ENCODE assay signal across 27 mouse cellular contexts in the genomic region with DNA sequence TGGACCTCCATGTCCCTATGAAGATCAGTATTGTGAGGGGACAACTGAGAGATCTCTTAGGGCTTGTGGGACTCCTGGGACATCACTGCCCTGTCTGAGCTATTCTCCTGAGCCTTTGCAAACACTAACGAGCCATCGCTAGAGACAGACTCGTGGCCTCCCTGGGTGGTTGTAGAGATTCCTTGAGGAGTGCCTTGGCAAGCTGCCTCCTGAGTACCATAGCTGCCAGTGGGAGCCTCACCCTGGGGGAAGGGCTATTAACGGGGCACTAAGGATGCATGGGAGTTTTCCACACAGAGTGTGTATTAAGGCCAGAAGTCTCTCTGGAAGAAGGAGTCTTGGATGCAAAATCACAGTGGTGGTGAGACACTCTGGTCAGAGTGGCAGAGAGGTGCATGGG. TPM values are rescaled to one million over a fixed set of nuclear protein-coding genes. Genes with fewer than 3 reads are reported as not detected.
DNase-seq lines count a peak whose midpoint lies in the region; ATAC-seq and TF ChIP-seq lines count a peak whose summit lies in the region.
"Had no signal": no experiment of that assay in that cellular context is flagged by ENCODE, and none has a peak within 500 bp of the region (broad histone marks: within the 10 kb centered on the region; RNA-seq: fewer than 3 reads in every experiment).

No protein-coding gene starts in this region.

- 6% methylated on average over 4 of the region's 4 CpGs for WGBS in cerebellum, adult 2 months
- 17% methylated on average over 4 of the region's 4 CpGs for WGBS in forebrain, embryonic 14.5 days
- 14% methylated on average over 4 of the region's 4 CpGs for WGBS in forebrain, postnatal 0 days

- no peaks in the 10 kb centered on the region for H3K27me3 ChIP-seq in cerebellum, adult 2 months (ENCODE audit: control insufficient read depth, insufficient read depth, low read length)
- no peaks in the 10 kb centered on the region for H3K27me3 ChIP-seq in forebrain, embryonic 14.5 days (replicated peaks; ENCODE audit: control insufficient read depth, insufficient read depth, low read length)
- H3K27me3 ChIP-seq in forebrain, postnatal 0 days (ENCODE audit: insufficient read depth, low read length), result no peaks in the 10 kb centered on the region
- H3K27me3 ChIP-seq: CH12.LX; embryonic facial prominence, embryonic 15.5 days; forebrain, embryonic 12.5 days; forebrain, embryonic 15.5 days had no signal

- ATAC-seq in cerebellum, adult (ENCODE audit: insufficient number of reproducible peaks, low FRiP score, low TSS enrichment), result no peak
- ATAC-seq in forebrain, embryonic 14.5 days, result no peak
- no peak for ATAC-seq in forebrain, postnatal 0 days
- ATAC-seq: activated CD4-positive, CD25-positive, alpha-beta regulatory T cell, adult 4 months; CD4-positive, CD25-positive, alpha-beta regulatory T cell, adult 4 months; forebrain, embryonic 15.5 days; Patski had no signal

- peak overlapping the region; percentile 45 for H3K27ac ChIP-seq in cerebellum, adult 2 months (ENCODE audit: insufficient read depth, low read length)
- no peak overlapping the region for H3K27ac ChIP-seq in forebrain, embryonic 14.5 days (ENCODE audit: low read depth, low read length)
- no peak overlapping the region for H3K27ac ChIP-seq in forebrain, postnatal 0 days (ENCODE audit: low read depth, low read length)
- H3K27ac ChIP-seq: embryonic facial prominence, embryonic 13.5 days; embryonic facial prominence, embryonic 15.5 days; forebrain, embryonic 12.5 days; forebrain, embryonic 15.5 days had no signal

- TF ChIP-seq POLR2A in cerebellum, adult 2 months (IDR thresholded peaks at IDR 0.05; ENCODE audit: borderline replicate concordance, insufficient read depth, low read length), result no peak
- TF ChIP-seq POLR2A in brain, embryonic 14.5 days (IDR thresholded peaks at IDR 0.05; ENCODE audit: borderline replicate concordance, extremely low read depth, insufficient read depth, insufficient read length, poor library complexity, severe bottlenecking), result no peak

- H3K9me3 ChIP-seq in forebrain, embryonic 14.5 days (replicated peaks; ENCODE audit: control insufficient read depth, low read length), result no peaks in the 10 kb centered on the region
- H3K9me3 ChIP-seq in forebrain, postnatal 0 days (ENCODE audit: low read length), result no peaks in the 10 kb centered on the region
- H3K9me3 ChIP-seq: embryonic facial prominence, embryonic 13.5 days; embryonic facial prominence, embryonic 15.5 days; forebrain, embryonic 12.5 days; forebrain, embryonic 15.5 days; G1E had no signal

- H3K4me1 ChIP-seq in cerebellum, adult 2 months (ENCODE audit: control insufficient read depth, insufficient read depth, low read length), result peaks cover 86% of the 10 kb centered on the region
- H3K4me1 ChIP-seq in forebrain, embryonic 14.5 days (ENCODE audit: control insufficient read depth, insufficient read depth, low read length), result peaks cover 16% of the 10 kb centered on the region
- peaks cover 27% of the 10 kb centered on the region for H3K4me1 ChIP-seq in forebrain, postnatal 0 days (ENCODE audit: insufficient read depth)
- H3K4me1 ChIP-seq: embryonic facial prominence, embryonic 13.5 days; embryonic facial prominence, embryonic 15.5 days had no signal

- no peak for TF ChIP-seq CTCF in cerebellum, adult 2 months (IDR thresholded peaks at IDR 0.05; ENCODE audit: borderline replicate concordance, insufficient read depth, low read depth, low read length)
- no peak for TF ChIP-seq CTCF in forebrain, postnatal 0 days (IDR thresholded peaks at IDR 0.05; ENCODE audit: low read depth)
- TF ChIP-seq CTCF in brain, embryonic 14.5 days (IDR thresholded peaks at IDR 0.05; ENCODE audit: borderline replicate concordance, extremely low read depth, insufficient read depth, insufficient read length), result no peak

- no peak overlapping the region for H3K4me3 ChIP-seq in cerebellum, adult 2 months (replicated peaks; ENCODE audit: insufficient read depth, low read depth, low read length)
- H3K4me3 ChIP-seq in forebrain, embryonic 14.5 days (ENCODE audit: low read depth, low read length), result no peak overlapping the region
- no peak overlapping the region for H3K4me3 ChIP-seq in forebrain, postnatal 0 days (ENCODE audit: low read depth, low read length)
- H3K4me3 ChIP-seq: embryonic facial prominence, embryonic 13.5 days; embryonic facial prominence, embryonic 15.5 days; erythroblast, embryonic 14.5 days; forebrain, embryonic 12.5 days; forebrain, embryonic 15.5 days had no signal

- H3K36me3 ChIP-seq in forebrain, embryonic 14.5 days (ENCODE audit: control insufficient read depth, insufficient read depth, low read length), result 0 out of 2 replicates have a peak, but pooled peaks cover 11% of the 10 kb centered on the region
- peaks cover 12% of the 10 kb centered on the region for H3K36me3 ChIP-seq in forebrain, postnatal 0 days (ENCODE audit: insufficient read depth)
- H3K36me3 ChIP-seq: embryonic facial prominence, embryonic 13.5 days; embryonic facial prominence, embryonic 15.5 days; forebrain, embryonic 12.5 days; G1E had no signal

- DNase-seq in cerebellum, adult 2 months, result peak in 1 of 2 experiments; percentile 58
- no peak for DNase-seq in cerebellum, postnatal 4 days (ENCODE audit: low spot score in 2 of 2)
- peak; percentile 45 to 47 for DNase-seq in cerebellum, postnatal 36 days
- peak; percentile 40 for DNase-seq in forebrain, embryonic 14.5 days (ENCODE audit: low spot score)
- DNase-seq in forebrain, postnatal 0 days, result no peak
- peak; percentile 37 for DNase-seq in brain, embryonic 14.5 days (ENCODE audit: low read depth)
- DNase-seq: adrenal gland, adult 8-10 months; adrenal gland, postnatal 14 days; adrenal gland, postnatal 36 days; B cell, adult 2 months; cerebellum, adult 18-20 months; cerebellum, adult 9-11 months; cerebellum, postnatal 14 days; embryo, embryonic 11 days had no signal

- no peak overlapping the region for H3K4me2 ChIP-seq in forebrain, embryonic 14.5 days (ENCODE audit: low read length)
- no peak overlapping the region for H3K4me2 ChIP-seq in forebrain, postnatal 0 days (ENCODE audit: low read depth)
- H3K4me2 ChIP-seq: embryonic facial prominence, embryonic 13.5 days; embryonic facial prominence, embryonic 15.5 days; forebrain, embryonic 12.5 days; forebrain, embryonic 15.5 days had no signal

- no peak overlapping the region for H3K9ac ChIP-seq in forebrain, embryonic 14.5 days (ENCODE audit: low read length)
- no peak overlapping the region for H3K9ac ChIP-seq in forebrain, postnatal 0 days
- H3K9ac ChIP-seq: embryonic facial prominence, embryonic 13.5 days; embryonic facial prominence, embryonic 15.5 days; forebrain, embryonic 12.5 days; forebrain, embryonic 15.5 days had no signal

RNA-seq across cellular contexts. Expression of a gene that starts 28.7 kb away (rescaled TPM):
- 325 and 338 TPM in 2 replicates for polyA plus RNA-seq in cerebellum, adult 2 months (2012; rRNA removed)
- 3.6 and 6.0 TPM in 2 replicates for polyA plus RNA-seq in forebrain, embryonic 14.5 days (2014; fragmentation: Nextera tagmentation; extraction: Ambion mirVana)
- 19.2 and 23.3 TPM in 2 replicates for total RNA-seq in forebrain, postnatal 0 days (2014; rRNA removed)
- polyA plus RNA-seq in forebrain, postnatal 0 days (2015; fragmentation: Nextera tagmentation; extraction: Ambion mirVana), result 9.3 and 22.8 TPM in 2 replicates
- 14.9 and 28.9 TPM in 2 replicates for polyA plus RNA-seq in brain, embryonic 14.5 days (2012; rRNA removed)
- polyA plus RNA-seq: activated CD4-positive, CD25-positive, alpha-beta regulatory T cell, adult 4 months; G1E had no signal

RNA-seq across cellular contexts. Expression of a gene that starts 48.7 kb away (rescaled TPM):
- polyA plus RNA-seq in cerebellum, adult 2 months (2012; rRNA removed), result 0.08 TPM in 1 of 2 replicates, not detected in the other
- polyA plus RNA-seq in forebrain, embryonic 14.5 days (2014; fragmentation: Nextera tagmentation; extraction: Ambion mirVana), result 0.15 TPM in 1 of 2 replicates, not detected in the other
- total RNA-seq in forebrain, postnatal 0 days (2014; rRNA removed), result not detected in 2 replicates
- 0.19 TPM in 1 of 2 replicates, not detected in the other for polyA plus RNA-seq in forebrain, postnatal 0 days (2015; fragmentation: Nextera tagmentation; extraction: Ambion mirVana)
- 0.74 and 1.6 TPM in 2 replicates for polyA plus RNA-seq in brain, embryonic 14.5 days (2012; rRNA removed)
- total RNA-seq: adrenal gland, adult 18-20 months; adrenal gland, adult 8-10 months; adrenal gland, postnatal 14 days; adrenal gland, postnatal 36 days; CH12.LX; common myeloid progenitor, adult 5-6 weeks had no signal
- polyA plus RNA-seq: activated CD4-positive, CD25-positive, alpha-beta regulatory T cell, adult 4 months; CD4-positive, CD25-positive, alpha-beta regulatory T cell, adult 4 months; erythroblast, embryonic 14.5 days; G1E; Patski had no signal

Comparison
In these comparisons a context has a peak if more than half of its experiments do, and no peak if none do; other contexts are left out.
1. DNase-seq: peak in cerebellum, postnatal 36 days (2 of 2), forebrain, embryonic 14.5 days (single experiment) and brain, embryonic 14.5 days (single experiment); none in cerebellum, postnatal 4 days (0 of 2) and forebrain, postnatal 0 days (single experiment).
2. RNA of a gene that starts 28.7 kb away (polyA plus RNA-seq): 325 to 338 TPM in cerebellum, adult 2 months; 14.9 to 28.9 TPM in brain, embryonic 14.5 days, 9.3 to 22.8 TPM in forebrain, postnatal 0 days and 3.6 to 6.0 TPM in forebrain, embryonic 14.5 days; every median in the first group is over 10 times any median in the second.